Mouse (Mus musculus): ENCODE measurements around the gene Borcs8.

DNA sequence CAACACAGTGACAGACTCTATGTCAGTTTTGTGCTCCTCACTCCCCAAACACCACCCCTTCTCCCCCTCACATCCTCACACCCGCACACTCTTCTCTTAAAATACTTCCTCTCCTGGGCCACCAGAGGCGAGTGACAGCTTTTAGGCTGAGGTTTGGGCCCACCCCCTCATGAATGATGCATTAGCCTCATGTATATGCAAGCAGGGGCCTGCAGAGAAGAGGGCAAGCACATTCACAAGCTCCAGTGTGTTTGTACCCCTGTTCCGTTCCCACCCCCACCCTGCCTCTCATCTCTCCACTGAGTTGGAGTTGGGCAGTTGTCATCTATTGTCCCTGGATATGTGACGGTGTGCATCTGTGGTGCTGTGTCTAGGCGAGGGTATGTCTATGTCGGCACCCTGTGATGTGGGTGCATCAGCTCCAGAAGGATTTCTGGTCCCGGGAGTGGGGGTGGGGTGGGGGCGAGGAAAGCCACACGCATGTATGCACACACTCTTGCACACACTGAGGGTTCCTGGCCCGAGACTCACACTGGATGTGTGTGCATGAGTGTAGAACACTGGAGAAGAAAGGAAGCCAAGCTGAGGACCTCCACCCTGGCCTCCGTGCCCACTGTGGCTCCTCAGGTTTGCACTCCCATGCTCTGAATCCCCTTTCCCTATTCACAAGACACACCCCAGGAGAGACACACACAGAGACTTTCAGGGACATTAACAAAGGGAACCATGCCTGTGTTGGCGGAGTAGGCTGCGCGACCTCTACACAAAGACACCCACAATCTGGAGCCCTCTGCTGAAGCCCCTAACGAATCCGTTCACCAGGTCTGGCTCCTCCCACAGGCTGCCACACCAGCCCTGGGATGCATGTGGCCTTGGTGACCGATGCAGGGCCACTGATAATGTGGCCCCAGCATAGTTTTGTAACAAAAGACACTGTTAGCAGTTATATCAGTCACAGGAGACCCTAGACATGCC is 20.3 kb upstream of the Borcs8 start:
- TF ChIP-seq CTCF (IDR thresholded peaks at IDR 0.05; ENCODE audit: low read depth) (no peak), EP300 (IDR thresholded peaks at IDR 0.05; ENCODE audit: low read depth) (no peak)
